Mouse (Mus musculus): ENCODE measurements at regions not wholly inside any gene's neighbourhood (a gene's known extent, or its start where the extent isn't known, plus 50 kb on each side); places are given as distances from the start of the nearest gene placed in this dataset.

- no peaks in the 10 kb centered on the region for H3K27me3 ChIP-seq
- ATAC-seq (ENCODE audit: low FRiP score, low read depth), result no peak
- WGBS, result 89% methylated on average over 4 of the region's 4 CpGs
- no peak overlapping the region for H3K9ac ChIP-seq (replicated peaks)
- no peaks in the 10 kb centered on the region for H3K36me3 ChIP-seq
- no peaks in the 10 kb centered on the region for H3K9me3 ChIP-seq
- H3K27ac ChIP-seq (replicated peaks), result no peak overlapping the region
- H3K4me1 ChIP-seq, result no peaks in the 10 kb centered on the region
- no peak overlapping the region for H3K4me3 ChIP-seq
- H3K4me2 ChIP-seq (replicated peaks), result no peak overlapping the region
These were observed 382.4 kb upstream of the Arglu1 start for GRCm38 (mm10) chr8:9072724-9073123.

GRCm38 (mm10) chr8:9072286-9072685 lies 382.0 kb upstream of the Arglu1 start:
- Histone ChIP-seq H3K9me3 (no peaks in the 10 kb centered on the region), H3K4me1 (no peaks in the 10 kb centered on the region), H3K27me3 (no peaks in the 10 kb centered on the region), H3K27ac (replicated peaks) (no peak overlapping the region), H3K4me3 (no peak overlapping the region), H3K9ac (replicated peaks) (no peak overlapping the region), H3K4me2 (replicated peaks) (no peak overlapping the region), H3K36me3 (no peaks in the 10 kb centered on the region)
- no peak for ATAC-seq (ENCODE audit: low FRiP score, low read depth)
- 82% methylated on average over 11 of the region's 11 CpGs for WGBS

- no peak overlapping the region for H3K27ac ChIP-seq (replicated peaks)
- no peak overlapping the region for H3K4me3 ChIP-seq
- H3K36me3 ChIP-seq, result no peaks in the 10 kb centered on the region
- WGBS, result 87% methylated on average over 6 of the region's 6 CpGs
- no peaks in the 10 kb centered on the region for H3K9me3 ChIP-seq
- H3K9ac ChIP-seq (replicated peaks), result no peak overlapping the region
- ATAC-seq (ENCODE audit: low FRiP score, low read depth), result no peak
- no peaks in the 10 kb centered on the region for H3K4me1 ChIP-seq
- H3K27me3 ChIP-seq, result no peaks in the 10 kb centered on the region
- H3K4me2 ChIP-seq (replicated peaks), result no peak overlapping the region
These were observed 380.6 kb upstream of the Arglu1 start for GRCm38 (mm10) chr8:9070953-9071352.

- WGBS, result 47% methylated on average over 7 of the region's 7 CpGs
- Histone ChIP-seq H3K4me1 (no peaks in the 10 kb centered on the region), H3K9ac (replicated peaks) (no peak overlapping the region), H3K4me3 (no peak overlapping the region), H3K27me3 (no peaks in the 10 kb centered on the region), H3K4me2 (replicated peaks) (no peak overlapping the region), H3K27ac (replicated peaks) (no peak overlapping the region), H3K9me3 (no peaks in the 10 kb centered on the region), H3K36me3 (no peaks in the 10 kb centered on the region)
- ATAC-seq (ENCODE audit: low FRiP score, low read depth), result no peak
These were observed 379.5 kb upstream of the Arglu1 start for GRCm38 (mm10) chr8:9069845-9070244.

- no peak for ATAC-seq (ENCODE audit: low FRiP score, low read depth)
- no peak overlapping the region for H3K4me2 ChIP-seq (replicated peaks)
- no peak overlapping the region for H3K4me3 ChIP-seq
- 83% methylated on average over 1 of the region's 1 CpGs for WGBS
- H3K36me3 ChIP-seq, result no peaks in the 10 kb centered on the region
- no peaks in the 10 kb centered on the region for H3K27me3 ChIP-seq
- H3K4me1 ChIP-seq, result no peaks in the 10 kb centered on the region
- no peaks in the 10 kb centered on the region for H3K9me3 ChIP-seq
- no peak overlapping the region for H3K9ac ChIP-seq (replicated peaks)
- no peak overlapping the region for H3K27ac ChIP-seq (replicated peaks)
These were observed 377.4 kb upstream of the Arglu1 start for GRCm38 (mm10) chr8:9067731-9068130.

- Histone ChIP-seq H3K9me3 (no peaks in the 10 kb centered on the region), H3K4me1 (no peaks in the 10 kb centered on the region), H3K4me2 (replicated peaks) (no peak overlapping the region), H3K9ac (replicated peaks) (no peak overlapping the region), H3K27me3 (no peaks in the 10 kb centered on the region), H3K4me3 (no peak overlapping the region), H3K36me3 (no peaks in the 10 kb centered on the region), H3K27ac (replicated peaks) (no peak overlapping the region)
- ATAC-seq (ENCODE audit: low FRiP score, low read depth), result no peak
- WGBS, result 94% methylated on average over 6 of the region's 6 CpGs
These were observed 369.8 kb upstream of the Arglu1 start for GRCm38 (mm10) chr8:9060166-9060565.

- H3K9me3 ChIP-seq, result no peaks in the 10 kb centered on the region
- 84% methylated on average over 6 of the region's 6 CpGs for WGBS
- no peaks in the 10 kb centered on the region for H3K27me3 ChIP-seq
These were observed 365.1 kb upstream of the Arglu1 start for GRCm38 (mm10) chr8:9055416-9055819.

GRCm38 (mm10) chr8:9054801-9055200 lies 364.5 kb upstream of the Arglu1 start:
- no peaks in the 10 kb centered on the region for H3K9me3 ChIP-seq
- 77% methylated on average over 4 of the region's 4 CpGs for WGBS
- H3K9ac ChIP-seq (replicated peaks), result no peak overlapping the region
- H3K27me3 ChIP-seq, result no peaks in the 10 kb centered on the region
- H3K36me3 ChIP-seq, result no peaks in the 10 kb centered on the region
- no peak overlapping the region for H3K27ac ChIP-seq (replicated peaks)
- H3K4me3 ChIP-seq, result no peak overlapping the region
- H3K4me1 ChIP-seq, result no peaks in the 10 kb centered on the region
- no peak for ATAC-seq (ENCODE audit: low FRiP score, low read depth)
- no peak overlapping the region for H3K4me2 ChIP-seq (replicated peaks)

More at GRCm38 (mm10) chr8:9055416-9055819, 365.1 kb upstream of the Arglu1 start:
- no peak for ATAC-seq (ENCODE audit: low FRiP score, low read depth)
- no peak overlapping the region for H3K4me2 ChIP-seq (replicated peaks)
- no peak overlapping the region for H3K27ac ChIP-seq (replicated peaks)
- H3K9ac ChIP-seq (replicated peaks), result no peak overlapping the region
- H3K4me3 ChIP-seq, result no peak overlapping the region
- H3K4me1 ChIP-seq, result no peaks in the 10 kb centered on the region
- no peaks in the 10 kb centered on the region for H3K36me3 ChIP-seq

- H3K4me1 ChIP-seq, result no peaks in the 10 kb centered on the region
- H3K36me3 ChIP-seq, result no peaks in the 10 kb centered on the region
- H3K4me3 ChIP-seq, result no peak overlapping the region
- no peaks in the 10 kb centered on the region for H3K9me3 ChIP-seq
- no peak overlapping the region for H3K27ac ChIP-seq (replicated peaks)
- ATAC-seq (ENCODE audit: low FRiP score, low read depth), result no peak
- no peak overlapping the region for H3K4me2 ChIP-seq (replicated peaks)
- H3K27me3 ChIP-seq, result no peaks in the 10 kb centered on the region
- H3K9ac ChIP-seq (replicated peaks), result no peak overlapping the region
- 86% methylated on average over 10 of the region's 10 CpGs for WGBS
These were observed 361.4 kb upstream of the Arglu1 start for GRCm38 (mm10) chr8:9051699-9052098.

GRCm38 (mm10) chr8:9050740-9051475 lies 360.6 kb upstream of the Arglu1 start:
- H3K9ac ChIP-seq (replicated peaks), result no peak overlapping the region
- no peak overlapping the region for H3K4me3 ChIP-seq
- no peak for ATAC-seq (ENCODE audit: low FRiP score, low read depth)
- no peaks in the 10 kb centered on the region for H3K27me3 ChIP-seq
- no peaks in the 10 kb centered on the region for H3K9me3 ChIP-seq
- no peaks in the 10 kb centered on the region for H3K36me3 ChIP-seq
- H3K4me1 ChIP-seq, result no peaks in the 10 kb centered on the region
- H3K4me2 ChIP-seq (replicated peaks), result no peak overlapping the region
- WGBS, result 85% methylated on average over 11 of the region's 11 CpGs
- no peak overlapping the region for H3K27ac ChIP-seq (replicated peaks)

- ATAC-seq (ENCODE audit: low FRiP score, low read depth), result no peak
- WGBS, result 83% methylated on average over 14 of the region's 14 CpGs
- Histone ChIP-seq H3K4me3 (no peak overlapping the region), H3K27ac (replicated peaks) (no peak overlapping the region), H3K27me3 (no peaks in the 10 kb centered on the region), H3K4me1 (no peaks in the 10 kb centered on the region), H3K9ac (replicated peaks) (no peak overlapping the region), H3K9me3 (no peaks in the 10 kb centered on the region), H3K4me2 (replicated peaks) (no peak overlapping the region), H3K36me3 (no peaks in the 10 kb centered on the region)
These were observed 357.8 kb upstream of the Arglu1 start for GRCm38 (mm10) chr8:9048116-9048515.

- H3K4me2 ChIP-seq (replicated peaks), result no peak overlapping the region
- no peaks in the 10 kb centered on the region for H3K4me1 ChIP-seq
- no peak for ATAC-seq (ENCODE audit: low FRiP score, low read depth)
- no peak overlapping the region for H3K4me3 ChIP-seq
- H3K9me3 ChIP-seq, result no peaks in the 10 kb centered on the region
- no peak overlapping the region for H3K27ac ChIP-seq (replicated peaks)
- WGBS, result 89% methylated on average over 10 of the region's 10 CpGs
- H3K9ac ChIP-seq (replicated peaks), result no peak overlapping the region
- H3K36me3 ChIP-seq, result no peaks in the 10 kb centered on the region
- H3K27me3 ChIP-seq, result no peaks in the 10 kb centered on the region
These were observed 352.8 kb upstream of the Arglu1 start for GRCm38 (mm10) chr8:9042835-9043792.
